Mouse (Mus musculus) left cerebral cortex, postnatal 36 days (tissue): ENCODE measurements around the gene Arhgap11a. TPM values are rescaled to one million over a fixed set of nuclear protein-coding genes. Genes with fewer than 3 reads are reported as not detected.

Experiments used
- DNase-seq, 2 experiments: peaks; one replicate each; pipeline ENCODE4 v3.0.0; 2021 to 2022; ENCODE audit warnings: low spot score in 2 of 2, mixed read lengths in 1 of 2
- intact Hi-C: fragments of 180-260 bp; cut with DNase I; formaldehyde crosslinking; loops from one replicate; pipeline ENCODE4 v1.15.1; 2025
- total RNA-seq, 2 experiments: library from RNA; stranded (reverse); gene quantifications; 2 replicates each; pipeline ENCODE4 v1.2.3; 2021

Arhgap11a gene
- total RNA-seq = 1 to 10 TPM; 2.1 to 2.6 TPM

GRCm38 (mm10) chr2:113848245-113849121, at the start of gene Arhgap11a:
Arhgap11a (minus strand) TSS chr2:113848661.
- intact Hi-C loops = no loop called here
- DNase-seq = peak; percentile 88 to 91

GRCm38 (mm10) chr2:113893385-113894122, 45.1 kb upstream of the Arhgap11a start:
- DNase-seq = no peak
- intact Hi-C loops = no loop called here

DNA sequence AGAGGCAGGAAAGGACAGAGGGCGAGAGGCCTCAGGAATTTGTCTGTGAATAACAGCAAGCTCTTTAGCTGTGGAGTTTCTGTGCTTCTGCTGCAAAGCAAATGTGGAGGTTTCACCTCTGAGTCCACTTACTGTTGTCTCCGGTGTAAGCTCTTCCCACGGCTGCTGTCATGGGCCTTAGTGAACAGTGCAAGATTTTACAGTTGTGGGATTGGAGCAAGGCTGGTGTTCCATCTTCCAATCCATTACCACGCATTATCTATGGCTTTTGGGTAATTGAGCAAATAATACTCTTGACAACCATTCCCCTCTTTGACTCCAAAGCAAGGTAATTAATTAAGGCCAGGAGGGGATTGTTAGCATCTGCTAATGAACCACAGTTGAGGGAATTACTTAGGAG, 38.7 kb upstream of the Arhgap11a start:
- DNase-seq = no peak
- intact Hi-C loops = no loop called here

- intact Hi-C loops = no loop called here
- DNase-seq = no peak
These were observed 37.6 kb upstream of the Arhgap11a start for GRCm38 (mm10) chr2:113886061-113886460.

DNA sequence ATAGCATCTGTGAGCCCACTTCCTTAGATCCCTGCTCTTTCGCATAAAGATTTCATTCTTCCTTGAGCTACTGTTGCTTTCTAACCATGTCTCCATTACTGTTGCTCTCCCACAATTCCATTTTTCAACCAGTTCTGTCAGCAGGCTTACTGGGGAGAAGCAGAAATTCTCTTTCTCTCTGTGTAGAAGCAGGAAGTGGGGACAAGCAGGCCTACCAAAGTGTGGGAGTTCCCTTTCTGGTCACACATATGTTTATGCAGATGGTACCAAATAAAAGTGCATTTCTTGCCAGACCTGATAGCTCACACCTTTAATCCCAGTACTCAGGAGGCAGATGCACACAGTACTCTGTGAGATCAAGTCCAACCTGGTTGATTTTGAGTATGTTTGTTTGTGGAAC, 21.7 kb upstream of the Arhgap11a start:
- intact Hi-C loops = no loop called here
- DNase-seq = no peak

GRCm38 (mm10) chr2:113868404-113868803, 19.9 kb upstream of the Arhgap11a start:
- intact Hi-C loops = loop anchor here (5.0 kb wide), 1 partner anchor 224 kb away; no protein-coding TSS in a partner anchor
- no peak for DNase-seq

- no peak for DNase-seq
- intact Hi-C loops = loop anchor here (1.0 to 5.0 kb wide), 2 partner anchors 226 to 279 kb away; no protein-coding TSS in a partner anchor
These were observed 17.7 kb upstream of the Arhgap11a start for GRCm38 (mm10) chr2:113866155-113866554.

GRCm38 (mm10) chr2:113849141-113849540, 680 bp upstream of the Arhgap11a start:
- intact Hi-C loops = no loop called here
- no peak for DNase-seq

DNA sequence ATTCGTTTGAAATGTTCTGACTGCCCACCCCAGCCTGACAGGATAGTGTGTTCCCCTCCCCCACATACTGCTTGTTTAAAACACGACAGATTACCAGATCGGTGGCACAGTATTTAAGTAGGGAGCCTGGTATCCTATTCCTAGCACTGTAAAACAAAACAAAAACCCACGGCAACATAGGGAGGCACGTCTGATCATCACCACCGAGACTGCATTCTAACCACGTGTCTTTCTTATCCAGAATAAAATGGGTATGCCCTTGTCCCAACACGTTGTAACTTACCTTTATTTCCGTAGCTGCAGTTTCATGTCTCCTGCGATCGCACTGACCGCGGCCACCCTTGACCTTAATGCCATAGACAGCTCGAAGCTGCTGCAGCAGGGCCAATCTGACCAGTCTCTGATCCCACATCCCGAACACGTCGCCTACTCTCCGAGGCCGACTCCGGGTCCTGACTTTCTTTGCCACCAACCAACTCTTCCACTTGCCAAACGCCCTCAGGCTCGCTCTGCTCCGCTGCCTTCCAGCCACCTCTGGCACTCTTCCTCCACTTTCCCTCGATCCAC, 700 bp downstream of the Arhgap11a start:
- intact Hi-C loops = no loop called here
- no peak for DNase-seq

DNA sequence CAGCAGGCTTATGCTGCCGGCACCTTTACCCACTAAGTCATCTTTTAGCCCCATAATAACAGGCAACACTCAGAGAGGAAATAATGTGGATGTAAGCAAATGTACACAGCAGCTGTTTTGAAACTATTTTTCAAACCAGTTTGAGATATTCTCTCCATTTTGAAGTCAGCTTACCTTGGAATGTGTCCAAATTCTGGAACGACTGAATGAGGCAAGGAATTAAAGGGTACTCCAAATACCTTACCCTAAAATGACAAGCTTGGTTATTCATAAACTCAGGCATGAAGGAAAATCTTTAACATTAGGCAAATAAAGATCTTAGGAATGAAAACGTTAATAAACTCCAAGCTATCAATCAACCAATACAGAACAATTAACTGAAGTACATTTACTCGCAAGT, 3.4 kb downstream of the Arhgap11a start:
- no peak for DNase-seq

GRCm38 (mm10) chr2:113841656-113842437, 6.6 kb downstream of the Arhgap11a start:
- intact Hi-C loops = no loop called here
- DNase-seq = no peak

More for the DNA sequence above, 3.4 kb downstream of the Arhgap11a start:
- intact Hi-C loops = no loop called here

- intact Hi-C loops = no loop called here
- no peak for DNase-seq
These were observed 9.0 kb downstream of the Arhgap11a start for GRCm38 (mm10) chr2:113839488-113839887.

- intact Hi-C loops = no loop called here
- DNase-seq = no peak
These were observed 13.2 kb downstream of the Arhgap11a start for GRCm38 (mm10) chr2:113835219-113835618.

- intact Hi-C loops = loop anchor here (5.0 kb wide), 1 partner anchor 292 kb away; no protein-coding TSS in a partner anchor
- peak; percentile 86 to 88 for DNase-seq
These were observed 19.2 kb downstream of the Arhgap11a start, which contains the start of gene Scg5 for GRCm38 (mm10) chr2:113828943-113829882. Scg5 (minus strand) TSS chr2:113829121.

GRCm38 (mm10) chr2:113828086-113828942, 20.1 kb downstream of the Arhgap11a start:
- no peak for DNase-seq
- intact Hi-C loops = loop anchor here (5.0 kb wide), 1 partner anchor 291 kb away; no protein-coding TSS in a partner anchor

DNA sequence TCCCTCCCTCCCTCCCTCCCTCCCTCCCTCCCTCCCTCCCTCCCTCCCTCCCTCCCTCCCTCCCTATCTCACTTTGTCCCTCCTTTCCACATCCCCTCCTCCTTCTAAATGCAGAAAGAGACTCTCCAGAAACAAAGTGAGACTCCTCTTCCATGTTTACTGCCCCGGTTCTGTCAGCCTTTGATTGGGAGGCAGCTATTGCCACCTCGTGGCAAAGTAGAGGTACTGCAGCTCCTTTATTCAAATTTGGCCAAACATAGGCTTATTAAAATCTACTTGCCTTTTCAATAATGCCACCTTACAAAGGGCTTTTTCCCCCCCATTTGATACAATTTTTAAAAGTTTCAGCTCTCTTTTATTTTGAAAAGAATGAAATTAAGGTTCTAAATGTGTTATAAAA, 24.6 kb downstream of the Arhgap11a start:
- DNase-seq = no peak
- intact Hi-C loops = no loop called here

DNA sequence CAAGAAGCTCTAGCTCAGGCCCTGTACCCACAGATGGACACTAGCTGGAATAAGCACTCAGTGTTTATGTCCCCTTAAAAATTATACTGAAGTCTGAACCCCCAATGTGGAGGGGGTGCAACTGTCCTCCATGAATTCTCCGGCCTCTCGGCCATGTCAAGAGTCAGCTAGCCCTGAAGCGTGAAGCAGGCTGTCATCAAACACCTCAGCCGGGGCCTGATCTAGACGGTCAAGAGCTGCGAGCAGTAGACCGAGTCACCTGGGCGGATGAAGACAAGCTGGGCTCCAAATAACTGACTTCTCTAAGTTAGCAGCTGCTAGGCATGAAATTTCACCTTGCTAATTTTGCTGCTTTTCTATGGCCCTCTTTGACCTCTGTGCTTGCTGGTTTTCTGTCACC, 26.1 kb downstream of the Arhgap11a start:
- intact Hi-C loops = no loop called here
- no peak for DNase-seq
